Mouse (Mus musculus) stomach, postnatal 0 days (tissue): Measurements from ENCODE around the gene Tprgl. TPM values are rescaled to one million over a fixed set of nuclear protein-coding genes. Genes with fewer than 3 reads are reported as not detected.

ENCODE experiments used
- ATAC-seq: fragments of 200-750 bp; cut with Nextera tagmentation; 2 replicates; pipeline ENCODE4 v1.8.0; 2017; ENCODE audit not compliant: low FRiP score, low TSS enrichment
- DNase-seq: peaks from one replicate; pipeline ENCODE4 v3.0.0-alpha.2; 2016; ENCODE audit warnings: low spot score
- H3K27ac ChIP-seq: fragments of 300-500 bp; sonication (generic); replicated peaks from 2 replicates; pipeline ENCODE4 v1.5.1; 2014; ENCODE audit warnings: mild to moderate bottlenecking, control low read depth
- H3K27me3 ChIP-seq: fragments of 300-500 bp; sonication (generic); 2 replicates; pipeline ENCODE4 v1.6.1; 2014; ENCODE audit warnings: low read length; ENCODE audit not compliant: control insufficient read depth, insufficient read depth
- H3K36me3 ChIP-seq: fragments of 300-500 bp; sonication (generic); 2 replicates; pipeline ENCODE4 v1.6.1; 2014; ENCODE audit warnings: low read length, mixed read lengths; ENCODE audit not compliant: control insufficient read depth, insufficient read depth
- H3K4me1 ChIP-seq: fragments of 300-500 bp; sonication (generic); replicated peaks from 2 replicates; pipeline ENCODE4 v1.6.1; 2014; ENCODE audit warnings: antibody characterized with exemption; ENCODE audit not compliant: control insufficient read depth, insufficient read depth
- H3K4me2 ChIP-seq: fragments of 300-500 bp; sonication (generic); replicated peaks from 2 replicates; pipeline ENCODE4 v1.6.1; 2014; ENCODE audit warnings: low read depth, mild to moderate bottlenecking, control low read depth, moderate library complexity
- H3K4me3 ChIP-seq: fragments of 300-500 bp; sonication (generic); 2 replicates; pipeline ENCODE4 v1.5.1; 2014; ENCODE audit warnings: low read depth, low read length, control low read depth
- H3K9ac ChIP-seq: fragments of 300-500 bp; sonication (generic); 2 replicates; pipeline ENCODE4 v1.6.1; 2014; ENCODE audit warnings: mild to moderate bottlenecking, low read length, control low read depth, mixed read lengths
- H3K9me3 ChIP-seq: fragments of 300-500 bp; sonication (generic); 2 replicates; pipeline ENCODE4 v1.6.1; 2016; ENCODE audit warnings: low read length; ENCODE audit not compliant: control insufficient read depth
- CTCF ChIP-seq: IDR thresholded peaks from 2 replicates; pipeline ENCODE4 v1.5.1; 2016; ENCODE audit warnings: antibody characterized with exemption, low read depth, mild to moderate bottlenecking, moderate library complexity
- EP300 ChIP-seq: optimal IDR thresholded peaks from 2 replicates; pipeline ENCODE3; 2016; ENCODE audit warnings: antibody characterized with exemption
- WGBS: fragments of 180-500 bp; shearing (Covaris S2); extraction: QIAGEN DNeasy Blood & Tissue Kit; methylation state at CpG from one replicate; pipeline ENCODE4 v1.1.7; 2014; 5-methylcytosine and 5-hydroxymethylcytosine counted together
- polyA plus RNA-seq: library from polyadenylated mRNA; unstranded; fragments of >200 nt; fragmentation: Nextera tagmentation; extraction: Ambion mirVana; gene quantifications from 2 replicates; pipeline ENCODE4 v1.2.1, GENCODE M21; 2015

Tprgl gene
- polyA plus RNA-seq, 1 experiment from 2014 or later, result 165 TPM

GRCm38 (mm10) chr4:154122374-154122773, 38.1 kb downstream of the Tprgl start:
- Histone ChIP-seq H3K4me2 (no peak overlapping the region), H3K36me3 (no peaks in the 10 kb centered on the region), H3K27me3 (no peaks in the 10 kb centered on the region), H3K27ac (no peak overlapping the region), H3K9ac (no peak overlapping the region), H3K9me3 (no peaks in the 10 kb centered on the region), H3K4me3 (no peak overlapping the region), H3K4me1 (no peaks in the 10 kb centered on the region)
- DNase-seq (no peak), ATAC-seq (no peak)
- TF ChIP-seq EP300 (no peak), CTCF (no peak)
- 80% methylated on average over 7 of the region's 7 CpGs for WGBS

GRCm38 (mm10) chr4:154121800-154122199, 38.7 kb downstream of the Tprgl start:
- H3K27ac ChIP-seq, result no peak overlapping the region
- no peak overlapping the region for H3K9ac ChIP-seq
- no peaks in the 10 kb centered on the region for H3K27me3 ChIP-seq
- H3K4me3 ChIP-seq, result no peak overlapping the region
- 79% methylated on average over 11 of the region's 11 CpGs for WGBS
- H3K4me1 ChIP-seq, result no peaks in the 10 kb centered on the region
- H3K9me3 ChIP-seq, result no peaks in the 10 kb centered on the region
- DNase-seq, result no peak
- ATAC-seq, result no peak
- H3K36me3 ChIP-seq, result no peaks in the 10 kb centered on the region
- H3K4me2 ChIP-seq, result no peak overlapping the region
- TF ChIP-seq CTCF (no peak), EP300 (no peak)

DNA sequence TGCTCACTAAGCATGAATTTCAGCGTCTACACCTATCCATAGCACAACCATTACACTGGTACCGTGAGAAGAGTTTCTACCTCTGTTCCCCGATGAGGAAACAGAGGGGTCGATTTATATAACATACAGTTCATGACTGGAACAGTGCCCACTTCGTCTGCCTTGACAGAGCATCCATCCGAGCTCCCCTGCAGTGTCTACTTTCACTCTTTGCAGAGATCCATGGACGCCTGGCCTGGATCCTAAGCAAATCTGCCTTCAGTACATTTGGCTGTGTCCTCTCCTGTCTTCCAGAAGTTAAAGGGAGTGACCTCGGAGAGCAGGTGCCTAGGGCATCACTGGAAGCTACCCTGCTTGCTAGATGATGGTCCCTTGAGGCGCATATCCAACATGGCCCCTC, 41.3 kb downstream of the Tprgl start:
- Histone ChIP-seq H3K27me3 (no peaks in the 10 kb centered on the region), H3K4me3 (no peak overlapping the region), H3K27ac (no peak overlapping the region), H3K4me1 (no peaks in the 10 kb centered on the region), H3K9me3 (no peaks in the 10 kb centered on the region), H3K36me3 (no peaks in the 10 kb centered on the region), H3K9ac (no peak overlapping the region), H3K4me2 (no peak overlapping the region)
- no peak for TF ChIP-seq EP300
- TF ChIP-seq CTCF, result no peak
- ATAC-seq (no peak), DNase-seq (no peak)
- WGBS, result 63% methylated on average over 9 of the region's 9 CpGs

DNA sequence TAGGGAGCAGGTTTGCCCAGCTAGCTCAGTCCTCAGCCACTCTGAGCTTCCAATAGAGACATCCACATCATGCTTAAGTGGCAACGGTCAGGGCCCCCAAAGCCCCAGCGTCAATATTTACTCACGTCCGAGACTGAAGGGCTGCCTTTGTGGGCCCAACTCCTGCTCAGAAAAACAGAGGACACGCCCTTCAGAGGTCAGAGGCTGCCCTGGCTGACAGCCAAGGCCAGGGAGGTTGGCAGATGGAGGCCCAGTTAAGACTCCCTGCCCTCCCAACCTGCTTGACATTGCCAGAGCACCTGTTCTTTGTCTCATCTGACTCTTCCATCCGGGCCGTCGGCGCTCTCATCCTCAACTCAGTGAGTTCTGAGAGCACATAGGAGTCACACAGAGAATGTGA, 41.7 kb downstream of the Tprgl start:
- DNase-seq (peak; percentile 75), ATAC-seq (peak; percentile 64)
- Histone ChIP-seq H3K9ac (no peak overlapping the region), H3K4me1 (no peaks in the 10 kb centered on the region), H3K27me3 (no peaks in the 10 kb centered on the region), H3K36me3 (no peaks in the 10 kb centered on the region), H3K27ac (no peak overlapping the region), H3K4me3 (no peak overlapping the region), H3K4me2 (no peak overlapping the region), H3K9me3 (no peaks in the 10 kb centered on the region)
- 44% methylated on average over 9 of the region's 9 CpGs for WGBS
- TF ChIP-seq CTCF (no peak), EP300 (no peak)

GRCm38 (mm10) chr4:154116421-154116820, 44.0 kb downstream of the Tprgl start:
- Histone ChIP-seq H3K4me1 (no peaks in the 10 kb centered on the region), H3K9ac (no peak overlapping the region), H3K27ac (no peak overlapping the region), H3K4me3 (no peak overlapping the region), H3K9me3 (no peaks in the 10 kb centered on the region), H3K4me2 (no peak overlapping the region), H3K36me3 (no peaks in the 10 kb centered on the region), H3K27me3 (no peaks in the 10 kb centered on the region)
- no peak for TF ChIP-seq EP300
- no peak for TF ChIP-seq CTCF
- DNase-seq (peak; percentile 54), ATAC-seq (no peak)
- 55% methylated on average over 7 of the region's 7 CpGs for WGBS

DNA sequence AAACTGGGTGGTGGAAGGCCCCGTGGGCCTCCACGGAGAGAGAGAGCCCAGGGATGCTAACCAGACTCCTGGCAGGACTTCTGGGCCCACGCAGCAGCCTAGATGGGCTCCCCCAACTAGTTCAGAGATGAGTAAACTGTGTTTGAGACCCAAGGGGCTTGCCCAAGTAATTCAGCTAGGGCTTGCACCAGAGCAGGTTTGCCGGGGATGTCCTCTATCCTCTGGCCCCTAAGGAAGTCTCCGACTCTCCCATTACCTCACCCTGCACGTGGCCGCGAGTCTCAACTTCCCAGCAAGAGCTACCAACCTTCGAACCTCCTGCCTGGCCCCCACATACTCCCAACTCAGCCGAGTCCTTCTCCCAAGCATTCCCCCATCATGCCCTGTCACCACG, 50.6 kb downstream of the Tprgl start:
- ATAC-seq, result no peak
- 69% methylated on average over 11 of the region's 11 CpGs for WGBS
- TF ChIP-seq EP300 (no peak), CTCF (no peak)

More for the DNA sequence above, 50.6 kb downstream of the Tprgl start:
- H3K4me2 ChIP-seq, result no peak overlapping the region
- H3K4me3 ChIP-seq, result no peak overlapping the region
- no peaks in the 10 kb centered on the region for H3K4me1 ChIP-seq
- no peak for DNase-seq
- no peak overlapping the region for H3K9ac ChIP-seq
- H3K27ac ChIP-seq, result no peak overlapping the region
- no peaks in the 10 kb centered on the region for H3K27me3 ChIP-seq
- H3K36me3 ChIP-seq, result no peaks in the 10 kb centered on the region
- H3K9me3 ChIP-seq, result no peaks in the 10 kb centered on the region
